Mouse (Mus musculus) forebrain, embryonic 13.5 days (tissue): ENCODE results near the gene Sfrp4. TPM values are rescaled to one million over a fixed set of nuclear protein-coding genes. Genes with fewer than 3 reads are reported as not detected.

ENCODE experiments used
- ATAC-seq: fragments of 200-750 bp; cut with Nextera tagmentation; 2 replicates; pipeline ENCODE4 v1.8.0; 2017
- H3K27ac ChIP-seq: fragments of 300-500 bp; sonication (generic); 2 replicates; pipeline ENCODE4 v1.5.1; 2015; ENCODE audit warnings: inconsistent platforms, mild to moderate bottlenecking, moderate library complexity
- H3K27me3 ChIP-seq: fragments of 300-500 bp; sonication (generic); 2 replicates; pipeline ENCODE4 v1.6.1; 2015; ENCODE audit warnings: mild to moderate bottlenecking, inconsistent platforms
- H3K36me3 ChIP-seq: fragments of 300-500 bp; sonication (generic); 2 replicates; pipeline ENCODE4 v1.6.1; 2015; ENCODE audit warnings: mild to moderate bottlenecking, inconsistent platforms; ENCODE audit not compliant: poor library complexity, severe bottlenecking
- H3K4me1 ChIP-seq: fragments of 300-500 bp; sonication (generic); 2 replicates; pipeline ENCODE4 v1.6.1; 2015; ENCODE audit warnings: inconsistent platforms
- H3K4me2 ChIP-seq: fragments of 300-500 bp; sonication (generic); 2 replicates; pipeline ENCODE4 v1.6.1; 2015; ENCODE audit warnings: inconsistent platforms, mild to moderate bottlenecking, moderate library complexity
- H3K4me3 ChIP-seq: fragments of 300-500 bp; sonication (generic); 2 replicates; pipeline ENCODE4 v1.5.1; 2015; ENCODE audit warnings: mild to moderate bottlenecking, inconsistent platforms
- H3K9ac ChIP-seq: fragments of 300-500 bp; sonication (generic); 2 replicates; pipeline ENCODE4 v1.6.1; 2015; ENCODE audit warnings: mild to moderate bottlenecking, inconsistent platforms
- H3K9me3 ChIP-seq: fragments of 300-500 bp; sonication (generic); replicated peaks from 2 replicates; pipeline ENCODE4 v1.6.1; 2016; ENCODE audit warnings: inconsistent platforms
- WGBS: fragments of 180-500 bp; shearing (Covaris S2); methylation state at CpG from one replicate; pipeline ENCODE4 v1.1.7; 2015; 5-methylcytosine and 5-hydroxymethylcytosine counted together
- polyA plus RNA-seq: library from polyadenylated mRNA; unstranded; fragments of >200 nt; fragmentation: Nextera tagmentation; extraction: Ambion mirVana; gene quantifications from 2 replicates; pipeline ENCODE4 v1.2.1, GENCODE M21; 2015

Gene Sfrp4
- polyA plus RNA-seq, 1 experiment from 2014 or later = 2.9 TPM

DNA sequence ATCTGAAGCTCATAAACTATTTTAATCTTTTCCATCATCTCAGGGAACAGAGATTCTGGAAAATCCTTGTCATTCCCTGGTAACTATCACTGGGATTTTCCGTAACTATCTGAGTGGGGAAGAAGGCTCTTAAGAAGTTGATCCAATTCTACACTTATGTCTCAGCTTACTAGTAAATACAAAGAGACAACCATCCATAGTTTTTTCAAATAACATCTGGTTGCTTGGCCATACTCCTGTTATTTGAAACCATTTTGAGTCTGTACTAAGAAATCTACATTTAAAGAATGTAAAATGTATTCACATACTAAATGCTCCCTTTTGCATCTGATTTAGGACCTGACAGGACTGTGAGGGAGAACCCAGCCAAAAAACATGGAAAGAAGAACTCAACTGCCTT, 9.5 kb upstream of the Sfrp4 start:
- Histone ChIP-seq H3K27ac (no peak overlapping the region), H3K4me2 (no peak overlapping the region), H3K9ac (no peak overlapping the region), H3K27me3 (no peaks in the 10 kb centered on the region), H3K4me1 (peaks cover 17% of the 10 kb centered on the region), H3K36me3 (0 out of 2 replicates have a peak, but pooled peaks cover 3% of the 10 kb centered on the region), H3K9me3 (no peaks in the 10 kb centered on the region), H3K4me3 (no peak overlapping the region)
- WGBS = 91% methylated on average over 1 of the region's 1 CpGs
- ATAC-seq = no peak

DNA sequence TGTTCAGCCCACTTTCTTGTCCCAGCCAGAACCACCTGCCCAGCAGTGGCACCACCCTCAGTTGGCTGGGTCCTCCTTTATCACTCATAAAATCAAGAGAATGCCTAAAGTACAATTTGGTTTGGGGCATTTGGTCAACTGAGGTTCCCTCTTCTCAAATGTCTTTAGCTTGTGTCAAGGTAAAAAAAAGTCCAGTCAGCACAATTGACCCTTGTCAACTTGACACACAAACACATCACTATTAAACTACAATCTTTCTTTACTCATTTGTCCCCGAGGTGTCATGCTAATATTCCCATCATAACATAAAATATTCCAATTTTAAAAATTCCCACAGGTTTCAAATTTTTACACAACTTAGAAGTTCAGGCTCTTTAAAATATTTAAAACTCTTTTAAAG, 8.6 kb upstream of the Sfrp4 start:
- 90% methylated on average over 1 of the region's 1 CpGs for WGBS

DNA sequence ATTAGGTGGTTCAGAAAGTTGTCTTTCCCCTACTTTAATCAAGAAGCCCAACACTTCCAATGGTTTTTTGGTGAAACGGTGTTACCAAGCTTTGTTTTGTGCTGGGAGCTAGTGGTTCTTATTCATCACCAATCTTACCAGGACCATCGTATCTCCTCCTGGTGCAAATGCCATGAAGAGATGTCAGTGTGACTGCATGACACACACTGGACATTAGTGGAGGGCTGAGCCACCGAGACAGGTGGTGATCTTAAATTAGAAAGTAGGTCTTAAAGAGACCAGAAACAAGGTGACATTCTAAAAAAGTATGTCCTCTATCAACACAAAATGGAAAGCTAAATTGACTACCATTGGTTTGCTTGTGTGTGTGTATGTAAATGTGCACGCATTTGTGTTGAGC, 4.8 kb upstream of the Sfrp4 start:
- H3K9ac ChIP-seq = no peak overlapping the region
- H3K36me3 ChIP-seq = 0 out of 2 replicates have a peak, but pooled peaks cover 3% of the 10 kb centered on the region
- peaks cover 18% of the 10 kb centered on the region for H3K4me1 ChIP-seq
- no peak for ATAC-seq
- no peaks in the 10 kb centered on the region for H3K9me3 ChIP-seq
- H3K27me3 ChIP-seq = no peaks in the 10 kb centered on the region
- H3K27ac ChIP-seq = no peak overlapping the region
- peak overlapping the region; percentile 87; the same call in 1 of the 2 replicates for H3K4me3 ChIP-seq
- H3K4me2 ChIP-seq = peak overlapping the region; percentile 85
- WGBS = 89% methylated on average over 4 of the region's 4 CpGs

More for the DNA sequence above, 8.6 kb upstream of the Sfrp4 start:
- no peak overlapping the region for H3K9ac ChIP-seq
- no peak overlapping the region for H3K27ac ChIP-seq
- H3K4me2 ChIP-seq = no peak overlapping the region
- H3K4me3 ChIP-seq = no peak overlapping the region
- ATAC-seq = no peak
- no peaks in the 10 kb centered on the region for H3K27me3 ChIP-seq
- H3K9me3 ChIP-seq = no peaks in the 10 kb centered on the region
- 0 out of 2 replicates have a peak, but pooled peaks cover 3% of the 10 kb centered on the region for H3K36me3 ChIP-seq
- peaks cover 23% of the 10 kb centered on the region for H3K4me1 ChIP-seq

DNA sequence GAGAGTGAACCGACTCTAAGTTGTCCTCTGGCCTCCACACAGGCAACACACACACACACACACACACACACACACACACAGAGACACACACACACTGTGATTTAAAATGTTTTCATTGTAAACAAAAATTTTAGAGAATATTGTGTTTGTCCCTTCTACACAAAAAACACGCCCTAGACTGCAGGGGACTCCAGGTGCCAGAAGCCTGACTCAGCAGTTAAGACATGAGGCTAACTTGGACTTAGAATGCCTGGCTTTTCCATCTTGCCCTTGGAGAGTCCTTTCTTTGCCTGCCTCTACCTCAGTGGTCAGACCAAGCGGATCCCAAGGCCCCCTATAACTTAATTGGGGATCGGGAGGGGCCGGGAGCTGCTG, 4.1 kb upstream of the Sfrp4 start:
- Histone ChIP-seq H3K4me2 (peak overlapping the region; percentile 85), H3K36me3 (0 out of 2 replicates have a peak, but pooled peaks cover 3% of the 10 kb centered on the region), H3K9ac (peak overlapping the region; percentile 93), H3K4me3 (peak overlapping the region; percentile 87), H3K27ac (peak overlapping the region; percentile 83), H3K27me3 (peaks cover 5% of the 10 kb centered on the region; the same call in 1 of the 2 replicates), H3K4me1 (peaks cover 25% of the 10 kb centered on the region), H3K9me3 (no peaks in the 10 kb centered on the region)
- WGBS = 2% methylated on average over 5 of the region's 5 CpGs
- peak; percentile 23 for ATAC-seq

DNA sequence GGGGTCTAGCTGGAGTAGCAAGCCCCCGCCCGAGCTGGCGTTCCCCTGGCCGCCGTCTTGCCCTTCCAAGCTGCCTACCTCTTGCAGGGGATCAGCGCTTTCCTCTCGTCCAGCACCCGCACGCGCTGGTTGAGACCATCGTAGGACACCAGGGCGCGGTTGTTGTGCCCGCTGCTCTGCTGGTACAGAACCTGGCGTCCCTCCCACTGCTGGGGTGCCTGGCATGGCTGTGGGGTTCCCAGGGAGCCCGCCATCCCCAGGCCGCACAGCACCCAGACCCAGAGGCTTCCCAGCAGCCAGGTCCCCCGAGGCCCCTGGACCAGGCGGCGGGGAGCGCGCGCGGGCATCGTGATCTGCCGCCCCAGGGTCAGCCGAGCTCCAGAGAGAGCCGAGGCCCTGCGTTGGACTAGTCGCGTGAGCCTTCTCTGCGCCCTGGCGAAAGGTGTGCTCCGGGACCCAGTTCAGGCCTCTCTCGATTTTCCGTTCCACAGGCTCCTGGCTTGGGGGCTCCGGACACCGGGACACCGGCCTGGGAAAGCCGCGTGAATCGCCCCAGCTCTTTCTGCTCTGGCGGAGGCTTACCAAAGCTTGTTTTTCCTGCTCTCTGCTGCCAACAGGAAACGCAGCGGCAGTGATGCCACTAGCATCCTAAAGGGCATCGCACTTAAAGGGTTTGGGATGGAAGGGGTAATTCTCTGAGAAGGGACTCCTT, 3.5 kb upstream of the Sfrp4 start, which contains the start of gene Epdr1:
Gene Epdr1, minus strand, starts transcription at position 712 of the 712 bp plus-strand sequence.
- H3K4me1 ChIP-seq = peaks cover 26% of the 10 kb centered on the region
- WGBS = under 1% methylated on average over 46 of the region's 46 CpGs
- peak within 1 kb of the TSS; percentile 83 for H3K27ac ChIP-seq
- H3K27me3 ChIP-seq = peaks cover 5% of the 10 kb centered on the region; the same call in 1 of the 2 replicates
- H3K4me3 ChIP-seq = peak within 1 kb of the TSS; percentile 87
- peak within 1 kb of the TSS; percentile 85 for H3K4me2 ChIP-seq
- H3K9me3 ChIP-seq = no peaks in the 10 kb centered on the region
- peak within 1 kb of the TSS; percentile 93 for H3K9ac ChIP-seq
- ATAC-seq = peak; percentile 89
- no peaks in the 10 kb centered on the region for H3K36me3 ChIP-seq

GRCm38 (mm10) chr13:19623228-19623905, 463 bp downstream of the Sfrp4 start:
- WGBS = 19% methylated on average over 30 of the region's 30 CpGs
- H3K4me1 ChIP-seq = peaks cover 21% of the 10 kb centered on the region
- no peaks in the 10 kb centered on the region for H3K36me3 ChIP-seq
- no peak overlapping the region for H3K27ac ChIP-seq
- peak overlapping the region; percentile 50 for H3K4me3 ChIP-seq
- H3K27me3 ChIP-seq = peaks cover 8% of the 10 kb centered on the region
- peak overlapping the region; percentile 80 for H3K4me2 ChIP-seq
- no peaks in the 10 kb centered on the region for H3K9me3 ChIP-seq
- peak overlapping the region; percentile 70 for H3K9ac ChIP-seq
- peak; percentile 39 for ATAC-seq

DNA sequence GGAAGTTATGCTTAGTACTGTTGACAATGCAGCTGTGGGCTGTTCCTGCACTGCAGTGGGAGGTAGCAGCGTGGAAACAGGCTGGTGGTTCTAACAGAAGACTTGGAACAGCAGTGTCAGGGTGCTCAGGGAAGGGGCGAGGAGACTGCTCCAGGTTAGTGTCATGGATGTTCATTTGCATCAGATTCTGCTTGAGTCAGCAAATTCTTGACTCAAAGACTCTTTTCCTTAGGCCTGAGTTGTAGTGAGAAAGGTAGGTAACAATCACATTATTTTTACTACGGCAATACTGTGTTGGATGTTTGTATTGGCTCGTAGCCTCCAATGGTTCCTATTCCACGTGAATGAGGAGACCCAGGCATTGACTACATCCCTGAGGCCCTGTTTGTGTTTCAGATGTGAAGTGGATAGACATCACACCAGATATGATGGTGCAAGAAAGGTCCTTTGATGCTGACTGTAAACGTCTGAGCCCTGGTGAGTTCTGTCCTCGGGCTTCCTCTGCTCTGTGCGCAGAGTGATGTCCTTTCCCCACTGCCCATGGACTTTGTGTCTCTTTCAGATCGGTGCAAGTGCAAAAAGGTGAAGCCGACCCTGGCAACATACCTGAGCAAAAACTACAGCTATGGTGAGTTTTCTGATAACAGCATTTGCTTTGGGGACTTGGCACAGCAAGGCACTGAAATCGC, 1.9 kb downstream of the Sfrp4 start:
- no peak overlapping the region for H3K9ac ChIP-seq
- no peaks in the 10 kb centered on the region for H3K36me3 ChIP-seq
- H3K9me3 ChIP-seq = no peaks in the 10 kb centered on the region
- H3K4me1 ChIP-seq = peaks cover 14% of the 10 kb centered on the region
- peaks cover 8% of the 10 kb centered on the region for H3K27me3 ChIP-seq
- no peak overlapping the region for H3K27ac ChIP-seq
- WGBS = 93% methylated on average over 11 of the region's 11 CpGs
- no peak for ATAC-seq
- H3K4me3 ChIP-seq = no peak overlapping the region
- no peak overlapping the region; the same call in 1 of the 2 replicates for H3K4me2 ChIP-seq

DNA sequence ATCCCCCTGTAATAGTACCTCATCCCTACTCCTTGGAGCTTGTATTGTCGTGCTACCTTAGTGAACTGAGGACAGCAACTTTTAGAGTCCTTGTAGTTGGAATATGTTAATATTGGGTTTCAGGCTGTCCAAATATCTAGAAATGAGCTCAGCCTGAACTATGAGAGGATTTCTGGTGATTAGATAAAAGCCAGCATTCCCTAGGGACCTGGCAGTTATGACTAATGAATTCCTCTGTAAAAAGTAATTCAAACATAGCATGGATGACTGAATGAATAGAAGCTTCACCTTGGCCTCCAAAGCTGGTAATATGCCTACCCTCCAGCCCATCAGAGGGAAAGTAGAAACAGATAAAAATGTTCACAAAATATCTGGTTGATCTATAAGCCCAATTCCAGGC, 3.6 kb downstream of the Sfrp4 start:
- H3K9ac ChIP-seq = no peak overlapping the region
- ATAC-seq = no peak
- H3K27ac ChIP-seq = no peak overlapping the region
- no peaks in the 10 kb centered on the region for H3K9me3 ChIP-seq
- 90% methylated on average over 1 of the region's 1 CpGs for WGBS
- H3K36me3 ChIP-seq = no peaks in the 10 kb centered on the region
- H3K4me1 ChIP-seq = peaks cover 14% of the 10 kb centered on the region
- no peak overlapping the region for H3K4me2 ChIP-seq
- H3K27me3 ChIP-seq = peaks cover 8% of the 10 kb centered on the region
- H3K4me3 ChIP-seq = no peak overlapping the region

GRCm38 (mm10) chr13:19630768-19631709, 8.1 kb downstream of the Sfrp4 start:
- 90% methylated on average over 5 of the region's 5 CpGs for WGBS
- H3K4me3 ChIP-seq = no peak overlapping the region
- no peak overlapping the region for H3K27ac ChIP-seq
- no peak overlapping the region for H3K4me2 ChIP-seq
- H3K36me3 ChIP-seq = no peaks in the 10 kb centered on the region
- H3K9ac ChIP-seq = no peak overlapping the region
- H3K27me3 ChIP-seq = no peaks in the 10 kb centered on the region
- no peaks in the 10 kb centered on the region for H3K9me3 ChIP-seq
- no peaks in the 10 kb centered on the region for H3K4me1 ChIP-seq
- no peak for ATAC-seq

GRCm38 (mm10) chr13:19636131-19636530, 13.2 kb downstream of the Sfrp4 start:
- H3K27ac ChIP-seq = no peak overlapping the region
- H3K36me3 ChIP-seq = no peaks in the 10 kb centered on the region
- WGBS = 84% methylated on average over 4 of the region's 4 CpGs
- H3K4me2 ChIP-seq = no peak overlapping the region
- no peaks in the 10 kb centered on the region for H3K27me3 ChIP-seq
- no peak for ATAC-seq
- H3K4me3 ChIP-seq = no peak overlapping the region
- H3K9ac ChIP-seq = no peak overlapping the region
- H3K9me3 ChIP-seq = no peaks in the 10 kb centered on the region
- no peaks in the 10 kb centered on the region for H3K4me1 ChIP-seq

GRCm38 (mm10) chr13:19640203-19640851, 17.4 kb downstream of the Sfrp4 start:
- Histone ChIP-seq H3K9me3 (no peaks in the 10 kb centered on the region), H3K27ac (no peak overlapping the region), H3K36me3 (no peaks in the 10 kb centered on the region), H3K27me3 (no peaks in the 10 kb centered on the region), H3K4me1 (no peaks in the 10 kb centered on the region), H3K9ac (no peak overlapping the region), H3K4me2 (no peak overlapping the region), H3K4me3 (no peak overlapping the region)
- 0 out of 2 replicates have a peak, but pooled peaks have one; percentile 48 for ATAC-seq
- WGBS = 82% methylated on average over 2 of the region's 2 CpGs
